Mouse (Mus musculus) bone marrow, adult 2 months (tissue): ENCODE measurements around the gene Fam78b.

Experiments
- CTCF ChIP-seq: fragments of 200-500 bp; IDR thresholded peaks from 2 replicates; pipeline ENCODE4 v1.5.1; 2011; ENCODE audit warnings: low read length, control low read depth; ENCODE audit not compliant: control insufficient read depth, insufficient read depth
- POLR2A ChIP-seq: fragments of 200-500 bp; IDR thresholded peaks from 2 replicates; pipeline ENCODE4 v1.6.1; 2011; ENCODE audit warnings: low read depth, mild to moderate bottlenecking, control low read depth, low read length, borderline replicate concordance; ENCODE audit not compliant: control insufficient read depth

DNA sequence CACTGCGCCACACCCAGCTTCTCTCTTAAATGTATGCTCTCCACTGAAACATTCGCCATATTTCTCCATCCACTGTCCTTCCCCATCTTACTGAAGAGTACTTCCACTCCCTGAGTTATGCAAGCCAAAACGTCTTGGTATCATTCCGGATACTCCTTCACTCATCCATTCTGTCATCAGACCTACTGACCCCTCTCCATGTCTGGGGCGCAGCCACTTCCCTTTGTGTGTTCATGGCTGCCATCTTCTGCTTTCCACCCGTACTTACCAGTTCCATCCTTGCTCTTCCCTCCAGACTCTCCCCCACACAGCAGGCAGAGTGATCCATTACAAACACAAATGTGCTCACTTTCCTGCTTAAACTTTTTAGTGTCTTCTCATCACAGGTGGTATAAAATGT is 6.1 kb downstream of the Fam78b start:
- no peak for TF ChIP-seq POLR2A
- no peak for TF ChIP-seq CTCF
